Mouse (Mus musculus) CD4-positive, CD25-positive, alpha-beta regulatory T cell (primary cell): ENCODE results near the gene Tmem47. TPM values are rescaled to one million over a fixed set of nuclear protein-coding genes. Genes with fewer than 3 reads are reported as not detected.

Experiments
- polyA plus RNA-seq: library from polyadenylated mRNA; unstranded; fragments of 100-300 nt; shearing (Covaris generic); gene quantifications from one replicate; pipeline ENCODE4 v1.2.1, GENCODE M21; 2017

The Tmem47 gene
- polyA plus RNA-seq: not detected

GRCm38 (mm10) chrX:81070210-81070803 lies at the start of gene Tmem47:
Tmem47 (plus strand) TSS chrX:81070698.

